Mouse (Mus musculus) forebrain, embryonic 16.5 days (tissue): ENCODE results near the gene Emilin1. TPM values are rescaled to one million over a fixed set of nuclear protein-coding genes. Genes with fewer than 3 reads are reported as not detected.

Experiments used
- polyA plus RNA-seq: library from polyadenylated mRNA; unstranded; fragments of >200 nt; fragmentation: Nextera tagmentation; extraction: Ambion mirVana; gene quantifications from 2 replicates; pipeline ENCODE4 v1.2.1, GENCODE M21; 2015

Gene Emilin1
- polyA plus RNA-seq, 1 experiment from 2014 or later, result 13.5 TPM

Other genes with a start within 250 kb of the Emilin1 start
- gene Cenpa, start 246.6 kb upstream of the Emilin1 start, polyA plus RNA-seq, result 95.3 and 114 TPM in 2 replicates
- gene Dpysl5, start 201.8 kb upstream of the Emilin1 start, polyA plus RNA-seq, result 274 and 278 TPM in 2 replicates
- 98.6 and 118 TPM in 2 replicates for gene Mapre3, start 98.8 kb upstream of the Emilin1 start, polyA plus RNA-seq
- gene Tmem214, start 45.4 kb upstream of the Emilin1 start, polyA plus RNA-seq, result 50.6 and 52.7 TPM in 2 replicates
- gene Agbl5, start 24.7 kb upstream of the Emilin1 start, polyA plus RNA-seq, result 22.7 and 23.3 TPM in 2 replicates
- gene Ost4, start 5.6 kb upstream of the Emilin1 start, polyA plus RNA-seq, result 216 and 217 TPM in 2 replicates
- gene Khk, start 8.0 kb downstream of the Emilin1 start, polyA plus RNA-seq, result 6.3 and 7.7 TPM in 2 replicates
- 15.8 and 29.0 TPM in 2 replicates for gene Cgref1, start 32.2 kb downstream of the Emilin1 start, polyA plus RNA-seq
- 135 and 140 TPM in 2 replicates for gene Preb, start 47.0 kb downstream of the Emilin1 start, polyA plus RNA-seq
- not detected in 2 replicates for gene Tcf23, start 55.3 kb downstream of the Emilin1 start, polyA plus RNA-seq
- 155 and 158 TPM in 2 replicates for gene Atraid, start 134.9 kb downstream of the Emilin1 start, polyA plus RNA-seq
- 15.7 and 18.2 TPM in 2 replicates for gene Slc5a6, start 135.5 kb downstream of the Emilin1 start, polyA plus RNA-seq
- 19.8 and 20.1 TPM in 2 replicates for gene Cad, start 141.4 kb downstream of the Emilin1 start, polyA plus RNA-seq
- not detected in 2 replicates for gene Dnajc5g, start 192.9 kb downstream of the Emilin1 start, polyA plus RNA-seq
- 1.6 and 1.9 TPM in 2 replicates for gene Slc30a3, start 194.8 kb downstream of the Emilin1 start, polyA plus RNA-seq
- not detected in 2 replicates for gene Trim54, start 203.3 kb downstream of the Emilin1 start, polyA plus RNA-seq
- not detected in 2 replicates for gene Ucn, start 225.4 kb downstream of the Emilin1 start, polyA plus RNA-seq
- gene Mpv17, start 240.8 kb downstream of the Emilin1 start, polyA plus RNA-seq, result 49.4 and 50.1 TPM in 2 replicates